Mouse (Mus musculus) C2C12 (cell line): ENCODE measurements around the gene Cdk17.

ENCODE experiments used
- CTCF ChIP-seq: IDR thresholded peaks from one replicate; pipeline ENCODE4 v1.5.1; 2011; ENCODE audit not compliant: control insufficient read depth, insufficient read depth, insufficient read length
- USF1 ChIP-seq: IDR thresholded peaks from one replicate; pipeline ENCODE4 v1.6.1; 2011; ENCODE audit warnings: low read depth, mild to moderate bottlenecking, control low read depth, moderate library complexity

GRCm38 (mm10) chr10:93283258-93283657 lies 122.6 kb downstream of the Cdk17 start:
- TF ChIP-seq CTCF (no peak), USF1 (no peak)
